Mouse (Mus musculus): ENCODE results near the gene Tigar. TPM values are rescaled to one million over a fixed set of nuclear protein-coding genes. Genes with fewer than 3 reads are reported as not detected.
A peak's percentile ranks its signal among the peaks of the same experiment; 100 is the strongest.

The Tigar gene
- total and polyA plus RNA-seq, 3 experiments, result 3.2 to 5.6 TPM; not detected in 1

- Histone ChIP-seq H3K9me3 (replicated peaks; ENCODE audit: insufficient read depth, low read length) (no peaks in the 10 kb centered on the region), H3K27me3 (ENCODE audit: control insufficient read depth in 1 of 2, insufficient read depth in 2 of 2, low read length in 2 of 2) (peaks cover 14 to 25% of the 10 kb centered on the region in 2 experiments), H3K9ac (ENCODE audit: control insufficient read depth, low read depth, low read length, poor library complexity, severe bottlenecking) (peak overlapping the region; percentile 93), H3K36me3 (ENCODE audit: control insufficient read depth in 1 of 2, insufficient read depth in 2 of 2, low read length in 2 of 2) (no peaks in the 10 kb centered on the region; a peak in 1 of 4 replicates), H3K4me1 (ENCODE audit: control insufficient read depth in 1 of 2, insufficient read depth in 2 of 2, low read length in 2 of 2) (peaks cover 0 to 10% of the 10 kb centered on the region in 2 experiments; a peak in 2 of 4 replicates), H3K79me2 (ENCODE audit: control insufficient read depth, insufficient read depth, low read length, poor library complexity) (peaks cover 13% of the 10 kb centered on the region), H3K27ac (ENCODE audit: control insufficient read depth, low read depth, low read length) (no peak overlapping the region), H3K4me3 (ENCODE audit: control insufficient read depth in 1 of 2, insufficient read depth in 1 of 2, low read depth in 2 of 2, low read length in 2 of 2) (peak overlapping the region; percentile 40 to 63; a peak in 3 of 4 replicates)
- DNase-seq (ENCODE audit: low read depth, low spot score), result peak; percentile 71
- TF ChIP-seq CTCF (IDR thresholded peaks at IDR 0.05 in 2 of 3, conservative IDR thresholded peaks at IDR 0.05 in 1 of 3; ENCODE audit: control insufficient read depth in 1 of 3, insufficient read depth in 1 of 3, low read depth in 2 of 3, low read length in 3 of 3, poor library complexity in 1 of 3, severe bottlenecking in 1 of 3) (no peak), MAZ (IDR thresholded peaks at IDR 0.05; ENCODE audit: low read depth, low read length) (0 out of 2 replicates have a peak, but pooled peaks have one; percentile 32), CHD2 (IDR thresholded peaks at IDR 0.05; ENCODE audit: low read length) (peak; percentile 11; the same call in 1 of the 2 replicates), HCFC1 (IDR thresholded peaks at IDR 0.05; ENCODE audit: low read depth, low read length) (0 out of 2 replicates have a peak, but pooled peaks have one; percentile 29), MYC (IDR thresholded peaks at IDR 0.05; ENCODE audit: low read depth, low read length) (no peak), POLR2A (IDR thresholded peaks at IDR 0.05; ENCODE audit: control insufficient read depth in 1 of 2, insufficient read depth in 1 of 2, low read depth in 1 of 2, low read length in 2 of 2, poor library complexity in 1 of 2) (no peak), MYB (IDR thresholded peaks at IDR 0.05; ENCODE audit: low read depth, low read length) (no peak), EP300 (IDR thresholded peaks at IDR 0.05; ENCODE audit: low read depth in 1 of 2, low read length in 2 of 2) (no peak), UBTF (IDR thresholded peaks at IDR 0.05; ENCODE audit: borderline replicate concordance, insufficient read depth, low read depth, low read length) (no peak), ZNF384 (IDR thresholded peaks at IDR 0.05; ENCODE audit: low read depth, low read length) (peak; percentile 83), ZKSCAN1 (IDR thresholded peaks at IDR 0.05; ENCODE audit: low read depth, low read length) (no peak), MEF2A (IDR thresholded peaks at IDR 0.05; ENCODE audit: extremely low read depth, insufficient replicate concordance, low read depth, low read length, poor library complexity, severe bottlenecking) (no peak), SIN3A (IDR thresholded peaks at IDR 0.05; ENCODE audit: low read length) (peak; percentile 97), POLR2AphosphoS2 (IDR thresholded peaks at IDR 0.05; ENCODE audit: low read length) (no peak), RCOR1 (IDR thresholded peaks at IDR 0.05; ENCODE audit: low read depth, low read length) (no peak), KAT2A (conservative IDR thresholded peaks at IDR 0.05; ENCODE audit: low read depth, low read length) (no peak), ZMIZ1 (IDR thresholded peaks at IDR 0.05; ENCODE audit: low read depth, low read length) (no peak), POLR2AphosphoS5 (IDR thresholded peaks at IDR 0.05; ENCODE audit: borderline replicate concordance, low read depth, low read length) (no peak), GATA1 (IDR thresholded peaks at IDR 0.05; ENCODE audit: low read depth, low read length) (no peak), E2F4 (IDR thresholded peaks at IDR 0.05; ENCODE audit: borderline replicate concordance, low read depth, low read length) (no peak), MAFK (IDR thresholded peaks at IDR 0.05; ENCODE audit: borderline replicate concordance, low read depth, low read length) (no peak), TBP (IDR thresholded peaks at IDR 0.05; ENCODE audit: low read depth, low read length) (no peak), BHLHE40 (IDR thresholded peaks at IDR 0.05; ENCODE audit: borderline replicate concordance, low read depth, low read length) (no peak), TAL1 (IDR thresholded peaks at IDR 0.05; ENCODE audit: low read length) (no peak), USF2 (IDR thresholded peaks at IDR 0.05; ENCODE audit: borderline replicate concordance in 1 of 2, insufficient read depth in 1 of 2, low read depth in 1 of 2, low read length in 2 of 2) (no peak), ZC3H11A (IDR thresholded peaks at IDR 0.05; ENCODE audit: low read depth, low read length) (no peak), ETS1 (IDR thresholded peaks at IDR 0.05; ENCODE audit: low read depth, low read length) (peak; percentile 54; the same call in 1 of the 2 replicates), NELFE (IDR thresholded peaks at IDR 0.05; ENCODE audit: low read depth, low read length) (no peak), USF1 (IDR thresholded peaks at IDR 0.05; ENCODE audit: low read depth, low read length) (peak; percentile 8; the same call in 1 of the 2 replicates), MAX (IDR thresholded peaks at IDR 0.05; ENCODE audit: low read length) (peak; percentile 81), RAD21 (IDR thresholded peaks at IDR 0.05; ENCODE audit: low read depth, low read length) (no peak), MXI1 (IDR thresholded peaks at IDR 0.05; ENCODE audit: low read depth, low read length) (peak; percentile 96)
Measured at GRCm38 (mm10) chr6:127154708-127155268, 45.4 kb upstream of the Tigar start.
